Mouse (Mus musculus): Measurements from ENCODE around the gene Foxj3. TPM values are rescaled to one million over a fixed set of nuclear protein-coding genes. Genes with fewer than 3 reads are reported as not detected.
A peak's percentile ranks its signal among the peaks of the same experiment; 100 is the strongest.

Foxj3 gene
- polyA plus RNA-seq, 1 experiment from 2014 or later: 16.7 TPM

- in situ Hi-C loops (cut with MboI; ENCODE audit: low pct_unique_long_range_greater_than_20kb): loop anchor here (10.0 kb wide), 1 partner anchor 92 kb away; no protein-coding TSS in a partner anchor
- DNase-seq (ENCODE audit: low read depth, low spot score) (no peak), ATAC-seq (no peak)
- CTCF ChIA-PET: no interaction called here
- POLR2A ChIA-PET: no interaction called here
- H3K27me3 ChIP-seq: peaks cover 9% of the 10 kb centered on the region
- no peak for TF ChIP-seq CTCF (IDR thresholded peaks at IDR 0.05)
These were observed 10.4 kb upstream of the Foxj3 start for GRCm38 (mm10) chr4:119526329-119526845.

- CTCF ChIA-PET: interaction anchor here (0.9 to 1.3 kb wide), 3 partner anchors 10 to 194 kb away, joined by 3 to 4 read pairs (median 3); no protein-coding TSS in a partner anchor
- ATAC-seq (no peak), DNase-seq (ENCODE audit: low read depth, low spot score) (no peak)
- TF ChIP-seq CTCF (IDR thresholded peaks at IDR 0.05): peak; percentile 34
- POLR2A ChIA-PET: no interaction called here
- H3K27me3 ChIP-seq: no peaks in the 10 kb centered on the region
- in situ Hi-C loops (cut with MboI; ENCODE audit: low pct_unique_long_range_greater_than_20kb): loop anchor here (10.0 kb wide), 1 partner anchor 287 kb away; no protein-coding TSS in a partner anchor
These were observed 5.0 kb upstream of the Foxj3 start for GRCm38 (mm10) chr4:119531813-119532212.

- ChIA-PET CTCF (no interaction called here), POLR2A (no interaction called here)
- ATAC-seq: no peak
- DNase-seq (ENCODE audit: low read depth, low spot score): no peak
- H3K27me3 ChIP-seq: no peaks in the 10 kb centered on the region
- in situ Hi-C loops (cut with MboI; ENCODE audit: low pct_unique_long_range_greater_than_20kb): loop anchor here (10.0 kb wide), 1 partner anchor 290 kb away; no protein-coding TSS in a partner anchor
- no peak for TF ChIP-seq CTCF (IDR thresholded peaks at IDR 0.05)
These were observed 1.7 kb upstream of the Foxj3 start for GRCm38 (mm10) chr4:119535103-119535502.

GRCm38 (mm10) chr4:119537436-119537835 is 632 bp downstream of the Foxj3 start:
- TF ChIP-seq CTCF (IDR thresholded peaks at IDR 0.05): no peak
- ATAC-seq (no peak), DNase-seq (ENCODE audit: low read depth, low spot score) (no peak)
- ChIA-PET POLR2A (no interaction called here), CTCF (no interaction called here)
- in situ Hi-C loops (cut with MboI; ENCODE audit: low pct_unique_long_range_greater_than_20kb): loop anchor here (10.0 kb wide), 1 partner anchor 293 kb away; no protein-coding TSS in a partner anchor
- no peaks in the 10 kb centered on the region for H3K27me3 ChIP-seq

GRCm38 (mm10) chr4:119539031-119539824 is 2.4 kb downstream of the Foxj3 start, which contains the start of gene Frg2f1:
TSS of gene Frg2f1 (minus strand) at chr4:119539529.
- CTCF ChIA-PET: no interaction called here
- H3K27me3 ChIP-seq: no peaks in the 10 kb centered on the region
- ATAC-seq: peak; percentile 72
- in situ Hi-C loops (cut with MboI; ENCODE audit: low pct_unique_long_range_greater_than_20kb): loop anchor here (10.0 kb wide), 1 partner anchor 294 kb away; no protein-coding TSS in a partner anchor
- no peak for TF ChIP-seq CTCF (IDR thresholded peaks at IDR 0.05)
- POLR2A ChIA-PET: interaction anchor here (0.6 kb wide), 3 partner anchors 31 to 511 kb away, joined by 3 to 4 read pairs (median 3); no protein-coding TSS in a partner anchor
- peak; percentile 77 for DNase-seq (ENCODE audit: low read depth, low spot score)

- in situ Hi-C loops (cut with MboI; ENCODE audit: low pct_unique_long_range_greater_than_20kb): loop anchor here (10.0 kb wide), 1 partner anchor 295 kb away; no protein-coding TSS in a partner anchor
- POLR2A ChIA-PET: interaction anchor here (0.6 kb wide), 1 partner anchor 124 kb away, joined by 3 read pairs; no protein-coding TSS in a partner anchor
- ATAC-seq (peak; percentile 34), DNase-seq (ENCODE audit: low read depth, low spot score) (no peak)
- CTCF ChIA-PET: no interaction called here
- TF ChIP-seq CTCF (IDR thresholded peaks at IDR 0.05): no peak
- no peaks in the 10 kb centered on the region for H3K27me3 ChIP-seq
These were observed 3.2 kb downstream of the Foxj3 start for GRCm38 (mm10) chr4:119539836-119540532.

GRCm38 (mm10) chr4:119540533-119540890 is 3.7 kb downstream of the Foxj3 start:
- CTCF ChIA-PET: no interaction called here
- no peak for ATAC-seq
- H3K27me3 ChIP-seq: no peaks in the 10 kb centered on the region
- POLR2A ChIA-PET: no interaction called here
- in situ Hi-C loops (cut with MboI; ENCODE audit: low pct_unique_long_range_greater_than_20kb): no loop called here
- no peak for TF ChIP-seq CTCF (IDR thresholded peaks at IDR 0.05)
- no peak for DNase-seq (ENCODE audit: low read depth, low spot score)

GRCm38 (mm10) chr4:119550864-119551263 is 14.1 kb downstream of the Foxj3 start:
- in situ Hi-C loops (cut with MboI; ENCODE audit: low pct_unique_long_range_greater_than_20kb): no loop called here
- ATAC-seq (no peak), DNase-seq (ENCODE audit: low read depth, low spot score) (no peak)
- TF ChIP-seq CTCF (IDR thresholded peaks at IDR 0.05): no peak
- ChIA-PET CTCF (no interaction called here), POLR2A (no interaction called here)
- H3K27me3 ChIP-seq: no peaks in the 10 kb centered on the region

- TF ChIP-seq CTCF (IDR thresholded peaks at IDR 0.05): no peak
- CTCF ChIA-PET: no interaction called here
- POLR2A ChIA-PET: no interaction called here
- no peaks in the 10 kb centered on the region for H3K27me3 ChIP-seq
- in situ Hi-C loops (cut with MboI; ENCODE audit: low pct_unique_long_range_greater_than_20kb): no loop called here
- DNase-seq (ENCODE audit: low read depth, low spot score) (no peak), ATAC-seq (no peak)
These were observed 18.7 kb downstream of the Foxj3 start for GRCm38 (mm10) chr4:119555466-119555865.

- in situ Hi-C loops (cut with MboI; ENCODE audit: low pct_unique_long_range_greater_than_20kb): no loop called here
- TF ChIP-seq CTCF (IDR thresholded peaks at IDR 0.05): no peak
- DNase-seq (ENCODE audit: low read depth, low spot score): no peak
- ChIA-PET CTCF (interaction anchor here (1.0 kb wide), 1 partner anchor 10 kb away, joined by 4 read pairs; no protein-coding TSS in a partner anchor), POLR2A (no interaction called here)
- H3K27me3 ChIP-seq: no peaks in the 10 kb centered on the region
- no peak for ATAC-seq
These were observed 26.3 kb downstream of the Foxj3 start for GRCm38 (mm10) chr4:119563136-119563535.
